Mouse (Mus musculus): ENCODE measurements around the gene Ift22. TPM values are rescaled to one million over a fixed set of nuclear protein-coding genes. Genes with fewer than 3 reads are reported as not detected.

The Ift22 gene
- polyA plus RNA-seq, 1 experiment from 2014 or later: 73.2 TPM

DNA sequence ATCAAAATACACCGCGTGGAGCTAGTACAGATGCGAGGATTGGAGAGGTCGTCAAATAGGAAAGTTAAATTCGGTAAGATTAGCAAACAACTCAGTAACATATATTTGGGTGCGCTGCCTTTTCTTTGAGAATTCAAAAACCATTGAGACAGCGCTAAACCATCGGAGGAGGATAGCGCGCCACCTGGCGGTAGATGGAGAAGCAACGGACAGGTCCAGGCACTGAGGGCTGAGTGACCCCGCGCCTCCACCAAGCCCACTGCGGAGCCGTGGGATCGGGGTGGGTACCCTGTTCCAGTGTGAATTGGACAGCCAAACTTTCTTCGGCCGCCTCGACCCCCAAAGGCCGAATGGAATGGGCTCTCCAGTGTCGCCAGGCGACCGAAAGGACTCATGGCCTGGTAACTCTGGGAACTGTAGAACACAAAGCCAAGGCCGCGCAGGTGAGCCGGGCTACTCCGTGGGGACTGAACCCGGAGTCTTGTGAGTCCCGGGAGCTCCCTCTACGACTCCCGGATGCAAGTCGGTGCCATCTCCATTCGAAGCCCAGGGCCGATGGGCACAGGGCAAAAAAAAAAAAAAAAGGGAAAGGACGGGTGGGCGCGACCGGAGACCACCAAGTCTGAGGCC lies 26.5 kb upstream of the Ift22 start:
- peak; percentile 44 for ATAC-seq
- no peak for DNase-seq (ENCODE audit: low read depth, low spot score)
- in situ Hi-C loops (cut with MboI; ENCODE audit: low pct_unique_long_range_greater_than_20kb): loop anchor here (5.0 kb wide), 1 partner anchor 89 kb away; no protein-coding TSS in a partner anchor
- POLR2A ChIA-PET: interaction anchor here (0.6 kb wide), 1 partner anchor 89 kb away, joined by 3 read pairs; no protein-coding TSS in a partner anchor
- peak; percentile 96 for TF ChIP-seq CTCF (IDR thresholded peaks at IDR 0.05)
- CTCF ChIA-PET: interaction anchor here (0.9 to 2.7 kb wide), 6 partner anchors 26 to 93 kb away, joined by 3 to 17 read pairs (median 4); partner anchors contain the start of gene Ift22
- H3K27me3 ChIP-seq: peaks cover 31% of the 10 kb centered on the region

DNA sequence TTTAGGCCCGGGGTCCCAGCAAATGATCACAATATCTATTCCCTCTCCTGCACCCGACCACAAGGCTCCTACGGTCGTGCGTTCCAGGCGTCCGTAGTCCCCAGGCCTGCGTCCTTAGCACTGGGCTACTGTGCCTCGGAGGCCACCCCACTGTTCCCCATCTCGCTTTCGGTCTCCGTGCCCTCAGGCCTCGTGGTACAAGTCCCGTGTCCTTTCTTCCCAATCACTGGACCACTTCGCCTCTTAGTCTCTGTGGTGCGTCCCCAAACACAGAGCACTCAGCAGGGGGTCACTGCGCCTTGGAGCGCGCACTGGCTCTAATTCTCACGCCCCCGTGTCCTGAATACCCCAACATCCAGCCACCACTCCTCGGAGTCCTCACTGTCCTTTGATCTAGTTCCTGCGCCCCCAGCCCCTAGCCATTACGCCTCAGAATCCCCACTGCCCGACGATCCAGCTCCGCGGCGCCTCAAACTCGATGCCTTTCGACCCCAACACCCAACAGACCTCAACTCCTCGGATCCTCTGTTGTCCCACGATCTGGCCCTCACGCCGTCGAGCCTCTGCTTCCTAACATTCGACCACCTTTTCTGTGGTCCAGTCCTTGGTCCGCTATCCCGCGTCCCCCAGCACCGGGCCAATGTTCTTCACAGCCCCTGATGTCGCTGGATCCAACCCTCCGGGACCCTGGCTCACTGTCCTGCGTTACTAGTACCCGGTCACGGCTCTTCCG lies 25.7 kb upstream of the Ift22 start:
- no peak for DNase-seq (ENCODE audit: low read depth, low spot score)
- CTCF ChIA-PET: interaction anchor here (1.4 to 2.7 kb wide), 2 partner anchors 34 to 91 kb away, joined by 3 to 17 read pairs; no protein-coding TSS in a partner anchor
- no peak for TF ChIP-seq CTCF (IDR thresholded peaks at IDR 0.05)
- no peak for ATAC-seq
- POLR2A ChIA-PET: no interaction called here
- in situ Hi-C loops (cut with MboI; ENCODE audit: low pct_unique_long_range_greater_than_20kb): loop anchor here (5.0 kb wide), 1 partner anchor 90 kb away; no protein-coding TSS in a partner anchor
- H3K27me3 ChIP-seq: peaks cover 31% of the 10 kb centered on the region

DNA sequence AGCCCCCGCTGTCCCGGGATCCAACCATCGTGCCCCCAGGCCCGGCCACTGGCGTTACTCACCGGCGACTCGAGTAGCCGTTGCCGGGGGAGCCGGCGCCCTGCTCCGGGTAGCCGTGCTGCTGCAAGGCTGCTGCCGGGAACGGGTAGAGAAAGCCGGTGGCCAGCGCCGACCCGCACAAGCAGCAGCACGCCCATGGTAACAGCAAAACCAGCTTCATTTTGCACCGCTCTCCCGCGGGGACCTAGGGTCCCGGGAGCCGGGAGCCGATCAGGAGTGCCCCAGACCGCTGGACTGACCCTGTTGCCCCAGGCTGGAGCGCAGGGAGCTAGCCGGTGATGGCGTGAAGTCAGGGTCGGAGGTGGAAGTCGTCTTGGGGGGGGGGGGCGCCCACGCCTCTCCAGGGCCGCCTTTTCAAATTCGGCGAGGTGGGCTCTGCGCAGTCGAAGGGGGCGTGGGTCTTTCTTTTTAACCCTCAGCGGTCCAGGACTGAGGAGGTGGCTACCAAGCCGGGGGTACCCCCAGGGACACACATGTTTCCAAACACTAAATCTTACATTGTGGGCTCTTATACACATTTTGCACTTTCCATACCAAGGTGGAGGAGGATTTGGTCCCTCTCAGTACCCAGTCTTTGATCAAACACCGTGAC lies 25.0 kb upstream of the Ift22 start, which contains the start of gene Col26a1:
TSS of gene Col26a1 (minus strand) at position 422 of the 652 bp plus-strand sequence.
- DNase-seq (ENCODE audit: low read depth, low spot score): no peak
- TF ChIP-seq CTCF (IDR thresholded peaks at IDR 0.05): no peak
- ChIA-PET POLR2A (no interaction called here), CTCF (no interaction called here)
- H3K27me3 ChIP-seq: peaks cover 31% of the 10 kb centered on the region
- ATAC-seq: no peak
- in situ Hi-C loops (cut with MboI; ENCODE audit: low pct_unique_long_range_greater_than_20kb): loop anchor here (5.0 kb wide), 1 partner anchor 91 kb away; no protein-coding TSS in a partner anchor

DNA sequence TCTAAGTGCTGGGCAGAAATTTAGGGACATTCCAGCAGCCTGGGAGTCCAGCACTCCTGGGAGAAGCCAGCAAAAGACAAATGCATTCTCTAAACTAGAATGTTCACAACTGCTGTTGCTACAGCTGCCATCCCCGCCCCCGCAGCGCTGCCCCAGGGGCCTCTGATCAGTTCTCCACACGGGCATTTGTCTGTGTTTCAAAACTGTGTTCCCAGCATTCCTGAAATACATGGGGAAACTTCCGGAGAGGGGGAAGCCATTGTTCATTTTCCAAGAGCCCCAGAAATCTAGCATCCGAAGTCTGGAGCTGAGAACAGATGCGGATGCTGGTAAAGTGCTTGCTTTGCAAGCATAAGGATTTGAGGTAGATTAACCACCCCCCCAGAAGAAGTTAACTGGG lies 21.0 kb upstream of the Ift22 start:
- POLR2A ChIA-PET: no interaction called here
- CTCF ChIA-PET: no interaction called here
- ATAC-seq (no peak), DNase-seq (ENCODE audit: low read depth, low spot score) (no peak)
- in situ Hi-C loops (cut with MboI; ENCODE audit: low pct_unique_long_range_greater_than_20kb): no loop called here
- no peak for TF ChIP-seq CTCF (IDR thresholded peaks at IDR 0.05)
- H3K27me3 ChIP-seq: peaks cover 24% of the 10 kb centered on the region

DNA sequence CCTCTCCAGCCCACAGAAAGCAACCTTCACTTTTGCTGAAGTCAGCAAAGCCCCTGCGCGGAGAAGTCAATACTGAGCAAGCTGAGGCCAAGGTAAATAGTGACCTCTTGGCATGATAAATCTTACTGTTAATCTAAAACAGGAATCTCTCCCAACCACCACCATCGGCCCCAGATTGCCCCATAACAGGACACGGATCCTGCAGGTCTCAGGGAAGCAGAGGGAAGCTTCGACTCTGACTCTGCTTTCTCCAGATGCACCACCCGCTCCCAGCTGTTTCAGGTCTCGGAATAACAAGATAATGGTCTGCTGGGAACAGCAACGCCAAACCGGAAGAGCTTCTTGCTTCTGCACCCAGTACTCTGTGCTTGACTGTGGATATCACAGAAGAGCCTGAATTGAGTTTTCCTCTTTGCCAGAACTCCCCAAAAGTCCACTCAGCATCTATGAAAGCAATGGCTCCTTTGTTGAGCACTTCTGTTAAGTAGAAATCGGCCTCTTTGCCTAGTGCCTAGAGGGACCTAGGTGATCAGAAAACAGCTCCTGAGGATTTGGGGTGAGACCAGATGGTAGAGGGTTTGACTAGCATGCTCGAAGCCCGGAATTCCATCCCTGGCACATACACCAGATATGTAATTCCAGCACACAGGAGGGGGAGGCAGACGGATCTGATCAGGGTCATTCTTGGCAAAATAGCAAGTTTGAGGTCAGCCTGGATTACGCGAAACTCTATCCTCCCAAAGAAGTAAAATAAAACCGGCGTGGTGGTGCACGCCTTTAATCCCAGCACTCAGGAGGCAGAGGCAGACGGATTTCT lies 19.2 kb upstream of the Ift22 start:
- ChIA-PET POLR2A (no interaction called here), CTCF (interaction anchor here (0.9 kb wide), 1 partner anchor 98 kb away, joined by 3 read pairs; no protein-coding TSS in a partner anchor)
- H3K27me3 ChIP-seq: peaks cover 16% of the 10 kb centered on the region
- DNase-seq (ENCODE audit: low read depth, low spot score) (no peak), ATAC-seq (no peak)
- no peak for TF ChIP-seq CTCF (IDR thresholded peaks at IDR 0.05)
- in situ Hi-C loops (cut with MboI; ENCODE audit: low pct_unique_long_range_greater_than_20kb): no loop called here

DNA sequence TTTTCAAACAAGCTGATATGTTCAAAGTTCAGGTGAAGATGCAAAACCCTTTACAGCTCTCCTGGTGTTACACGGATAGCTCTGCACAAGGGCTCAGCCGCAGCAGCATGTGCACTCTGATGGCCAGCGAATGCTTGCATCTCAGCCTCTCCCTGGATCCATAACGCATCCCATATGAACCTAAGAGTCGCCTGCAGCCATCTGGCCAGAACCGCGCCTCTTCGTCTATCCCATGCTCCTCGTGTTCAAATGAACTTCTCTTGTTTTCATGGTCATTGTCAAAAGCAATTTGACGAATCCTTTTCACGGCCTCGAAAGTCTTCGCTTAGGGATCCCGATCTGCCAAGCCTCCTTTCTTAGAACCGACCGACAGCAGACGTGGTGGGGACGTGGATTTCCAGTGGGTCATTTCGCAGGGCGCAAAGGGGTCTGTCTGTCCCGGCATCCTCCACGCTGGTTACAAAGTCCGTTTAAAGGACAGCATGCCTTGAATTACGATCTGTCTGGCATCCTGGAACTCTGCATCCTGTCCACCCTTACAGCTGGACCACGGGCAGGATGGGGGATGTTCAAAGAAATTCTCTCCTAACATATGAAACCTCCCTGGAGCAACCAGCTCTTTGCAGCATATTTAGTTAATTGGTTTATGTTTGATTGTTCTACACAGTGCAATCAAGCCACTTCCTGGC lies 13.0 kb upstream of the Ift22 start:
- no peak for DNase-seq (ENCODE audit: low read depth, low spot score)
- CTCF ChIA-PET: interaction anchor here (0.8 to 0.9 kb wide), 2 partner anchors 10 kb away, joined by 3 read pairs; no protein-coding TSS in a partner anchor
- in situ Hi-C loops (cut with MboI; ENCODE audit: low pct_unique_long_range_greater_than_20kb): no loop called here

DNA sequence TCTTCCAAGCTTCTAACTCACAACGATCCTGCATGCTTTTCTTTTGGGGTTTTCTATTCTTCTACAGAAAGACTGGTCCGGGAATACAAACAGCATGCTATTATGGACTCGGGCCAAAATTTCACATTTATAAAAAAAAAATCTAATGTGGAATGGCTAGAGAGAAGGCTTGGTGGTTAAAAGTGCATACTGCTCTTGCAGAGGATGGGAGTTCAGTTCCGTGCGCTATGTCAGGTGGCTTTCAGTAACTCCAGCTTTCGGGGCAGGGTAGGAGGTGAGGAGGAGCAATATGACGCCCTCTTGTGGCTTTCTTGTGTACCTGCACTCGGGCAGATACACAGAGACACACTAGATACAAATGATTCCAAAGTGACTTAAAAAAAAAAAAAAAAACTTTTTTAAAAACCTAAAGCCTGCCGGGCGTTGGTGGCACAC lies 12.4 kb upstream of the Ift22 start:
- ATAC-seq (no peak), DNase-seq (ENCODE audit: low read depth, low spot score) (no peak)
- H3K27me3 ChIP-seq: peaks cover 13% of the 10 kb centered on the region
- in situ Hi-C loops (cut with MboI; ENCODE audit: low pct_unique_long_range_greater_than_20kb): no loop called here
- ChIA-PET CTCF (interaction anchor here (0.8 kb wide), 1 partner anchor 10 kb away, joined by 3 read pairs; no protein-coding TSS in a partner anchor), POLR2A (no interaction called here)
- no peak for TF ChIP-seq CTCF (IDR thresholded peaks at IDR 0.05)

More for the DNA sequence above, 13.0 kb upstream of the Ift22 start:
- peaks cover 13% of the 10 kb centered on the region for H3K27me3 ChIP-seq
- TF ChIP-seq CTCF (IDR thresholded peaks at IDR 0.05): no peak
- POLR2A ChIA-PET: no interaction called here
- ATAC-seq: no peak

DNA sequence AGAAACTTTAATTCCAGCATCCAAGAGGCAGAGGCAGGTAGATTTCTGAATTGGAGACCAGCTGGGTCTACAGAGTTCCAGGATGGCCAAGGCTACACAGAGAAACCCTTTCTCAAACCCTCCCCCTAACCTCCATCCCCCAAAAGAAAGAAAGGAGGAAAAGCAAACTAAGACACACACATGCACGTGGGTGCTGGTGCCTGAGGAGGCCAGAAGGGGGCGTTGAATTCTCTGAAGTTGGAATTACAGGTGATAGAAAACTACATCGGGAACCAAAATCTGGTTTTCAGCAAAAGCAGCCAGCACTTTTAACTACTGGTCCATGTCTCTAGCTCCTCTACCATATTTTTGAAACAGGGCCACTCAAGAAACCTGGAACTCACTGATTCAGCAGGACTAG lies 3.3 kb upstream of the Ift22 start:
- CTCF ChIA-PET: interaction anchor here (1.3 kb wide), 1 partner anchor 9 kb away, joined by 3 read pairs; no protein-coding TSS in a partner anchor

DNA sequence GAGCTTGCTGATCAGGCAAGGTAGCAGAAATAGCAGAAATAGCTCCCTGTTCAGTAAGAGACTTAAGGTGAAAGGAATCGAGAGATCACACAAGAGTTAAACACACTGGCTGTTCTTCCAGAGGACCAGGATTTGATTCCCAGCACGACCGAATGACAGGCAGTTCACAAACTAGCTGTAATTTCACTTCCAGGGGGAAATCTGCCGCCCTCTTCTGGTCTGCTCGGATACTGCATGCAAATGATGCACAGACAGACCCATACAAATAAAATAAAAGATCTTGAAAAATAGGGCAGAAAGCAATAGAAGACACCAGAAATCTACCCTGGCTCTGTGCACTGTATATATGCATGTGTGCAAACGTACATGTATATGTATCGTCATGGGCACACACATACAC lies 2.3 kb upstream of the Ift22 start:
- H3K27me3 ChIP-seq: no peaks in the 10 kb centered on the region
- ChIA-PET CTCF (interaction anchor here (1.3 to 1.8 kb wide), 4 partner anchors 10 to 115 kb away, joined by 3 to 4 read pairs (median 4); no protein-coding TSS in a partner anchor), POLR2A (no interaction called here)
- TF ChIP-seq CTCF (IDR thresholded peaks at IDR 0.05): no peak
- in situ Hi-C loops (cut with MboI; ENCODE audit: low pct_unique_long_range_greater_than_20kb): no loop called here
- no peak for DNase-seq (ENCODE audit: low read depth, low spot score)
- ATAC-seq: no peak

More for the DNA sequence above, 3.3 kb upstream of the Ift22 start:
- DNase-seq (ENCODE audit: low read depth, low spot score) (no peak), ATAC-seq (no peak)
- TF ChIP-seq CTCF (IDR thresholded peaks at IDR 0.05): no peak
- POLR2A ChIA-PET: no interaction called here
- in situ Hi-C loops (cut with MboI; ENCODE audit: low pct_unique_long_range_greater_than_20kb): no loop called here
- no peaks in the 10 kb centered on the region for H3K27me3 ChIP-seq
